Mouse (Mus musculus) kidney, adult 10 weeks (tissue): ENCODE results near the gene Sh2d4b. TPM values are rescaled to one million over a fixed set of nuclear protein-coding genes. Genes with fewer than 3 reads are reported as not detected.

Experiments used
- polyA plus RNA-seq: library from polyadenylated mRNA; stranded (reverse); fragments of 350-450 nt; fragmentation: Illumina TruSeq; extraction: RNeasy Lipid Tissue Mini Kit (QIAGEN cat#74804); gene quantifications from one replicate; pipeline ENCODE4 v1.2.3, GENCODE M21; 2014; ENCODE audit warnings: low read depth, low replicate concordance

The Sh2d4b gene
- polyA plus RNA-seq: 3.5 TPM

GRCm38 (mm10) chr14:40893196-40893595, at the start of gene Sh2d4b:
Gene Sh2d4b, minus strand, starts transcription at chr14:40893266.

Other genes starting within 250 kb of the Sh2d4b start
- 23.8 TPM for gene Tspan14, start 73.5 kb upstream of the Sh2d4b start, polyA plus RNA-seq
- gene Fam213a, start 120.5 kb upstream of the Sh2d4b start, polyA plus RNA-seq: 295 TPM
- not detected for gene Dydc2, start 175.9 kb upstream of the Sh2d4b start, polyA plus RNA-seq
- gene Dydc1, start 179.6 kb upstream of the Sh2d4b start, polyA plus RNA-seq: not detected
- 0.12 TPM for gene Mat1a, start 211.8 kb upstream of the Sh2d4b start, polyA plus RNA-seq
- gene Sftpa1, start 238.5 kb upstream of the Sh2d4b start, polyA plus RNA-seq: not detected